Mouse (Mus musculus): ENCODE measurements at regions not wholly inside any gene's neighbourhood (a gene's known extent, or its start where the extent isn't known, plus 50 kb on each side); places are given as distances from the start of the nearest gene placed in this dataset.
"Not testable (repeated sequence)": the region's sequence is repeated elsewhere in the genome, so short reads cannot be mapped to it uniquely, and the experiment has no call there.

DNA sequence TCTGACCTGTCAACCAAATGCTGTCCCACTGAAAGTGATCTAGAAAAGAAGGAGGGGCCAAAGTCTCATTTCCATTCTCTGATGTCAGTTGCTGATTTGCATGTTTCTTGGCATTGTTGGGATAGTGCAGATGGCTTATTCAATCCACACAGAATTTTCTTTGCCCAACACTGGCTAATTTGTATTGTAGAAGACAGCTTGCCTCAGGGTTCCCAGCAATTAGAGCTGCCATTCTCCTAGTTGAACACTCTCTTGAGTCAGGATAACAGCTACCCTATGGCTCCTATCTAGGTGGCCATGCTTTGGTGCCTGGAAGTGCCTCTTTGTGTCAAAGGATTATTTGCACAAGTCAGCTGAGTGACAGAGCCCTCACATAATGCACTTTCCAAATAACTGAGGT is 569.0 kb downstream of the Lrriq3 start:
- DNase-seq = no peak

- DNase-seq = no peak
Observed at GRCm38 (mm10) chr3:155672558-155672957, 579.3 kb downstream of the Lrriq3 start.

DNA sequence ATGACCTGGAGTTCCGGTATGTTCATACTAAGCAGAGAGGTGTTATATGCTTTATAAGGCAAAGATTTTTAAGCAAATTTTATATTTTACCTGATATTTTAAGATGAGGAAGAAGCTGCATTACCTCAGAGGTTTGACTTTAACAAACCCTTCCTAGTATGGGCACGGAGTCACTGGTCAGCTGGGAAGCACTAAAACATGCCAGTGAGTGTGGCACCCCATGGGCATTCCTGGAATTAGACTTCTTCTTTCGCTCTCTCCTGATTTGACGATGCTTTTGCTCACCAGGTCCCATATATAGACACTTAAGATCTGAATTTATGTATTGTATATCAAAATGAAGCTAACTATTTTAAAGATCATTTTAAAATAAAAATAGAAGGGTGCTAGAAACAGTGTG is 587.0 kb downstream of the Lrriq3 start:
- no peak for DNase-seq

GRCm38 (mm10) chr3:155682921-155683813 is 589.9 kb downstream of the Lrriq3 start:
- no peak for DNase-seq

DNA sequence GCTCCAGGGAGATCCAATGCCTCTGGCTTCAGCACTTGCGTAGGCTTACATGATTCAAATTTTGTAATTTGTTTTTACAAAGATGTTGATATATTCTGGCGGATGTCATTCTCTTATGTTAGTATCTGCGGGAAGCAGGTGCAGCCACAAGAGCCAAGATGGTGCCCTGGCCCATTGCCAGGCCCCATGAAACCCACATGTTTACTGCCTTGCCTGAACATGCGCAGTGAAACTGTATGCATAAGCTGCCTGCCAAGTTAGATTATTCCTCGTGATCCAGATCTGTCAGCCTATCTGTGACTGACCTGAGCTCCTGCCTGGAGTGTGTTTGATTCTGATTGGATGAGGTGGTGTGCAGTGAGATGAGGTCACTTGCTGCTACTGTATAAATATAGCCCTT is 595.1 kb downstream of the Lrriq3 start:
- DNase-seq = no peak

DNA sequence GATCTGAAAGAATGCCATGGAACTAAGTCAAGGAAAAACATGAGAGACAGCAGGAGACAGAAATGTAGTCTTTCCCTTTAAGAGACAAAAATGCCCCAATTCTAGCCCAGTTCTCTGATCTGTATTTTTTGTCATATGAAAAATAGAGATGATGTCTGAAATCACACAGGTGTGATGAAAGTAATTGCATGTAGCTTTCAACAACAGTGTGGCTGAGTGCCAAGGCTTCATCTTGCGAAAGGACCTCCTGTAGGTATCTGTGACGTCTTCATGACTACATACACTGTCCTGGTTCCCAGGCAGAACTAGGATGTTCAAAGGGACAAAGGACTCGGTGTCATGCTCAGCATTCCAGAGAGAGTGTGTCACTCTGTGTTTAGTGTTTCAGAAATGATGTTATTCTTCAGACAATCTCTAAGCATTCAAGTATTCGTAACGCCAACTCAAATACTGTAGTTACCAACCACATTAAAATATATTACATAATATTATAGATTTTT is 629.8 kb downstream of the Lrriq3 start:
- DNase-seq = no peak

- DNase-seq = no peak
Observed at GRCm38 (mm10) chr3:155742421-155742820, 649.2 kb downstream of the Lrriq3 start.

GRCm38 (mm10) chr3:155746601-155747000 is 653.4 kb downstream of the Lrriq3 start:
- DNase-seq = not testable (repeated sequence)

GRCm38 (mm10) chr3:155747511-155747910 is 654.3 kb downstream of the Lrriq3 start:
- DNase-seq = no peak

- DNase-seq = no peak
Observed at GRCm38 (mm10) chr3:155757285-155757684, 664.1 kb downstream of the Lrriq3 start.

- no peak for DNase-seq
Observed at GRCm38 (mm10) chr3:155776019-155776418, 682.8 kb downstream of the Lrriq3 start.

- DNase-seq = no peak
Observed at GRCm38 (mm10) chr3:155777025-155777424, 683.8 kb downstream of the Lrriq3 start.

DNA sequence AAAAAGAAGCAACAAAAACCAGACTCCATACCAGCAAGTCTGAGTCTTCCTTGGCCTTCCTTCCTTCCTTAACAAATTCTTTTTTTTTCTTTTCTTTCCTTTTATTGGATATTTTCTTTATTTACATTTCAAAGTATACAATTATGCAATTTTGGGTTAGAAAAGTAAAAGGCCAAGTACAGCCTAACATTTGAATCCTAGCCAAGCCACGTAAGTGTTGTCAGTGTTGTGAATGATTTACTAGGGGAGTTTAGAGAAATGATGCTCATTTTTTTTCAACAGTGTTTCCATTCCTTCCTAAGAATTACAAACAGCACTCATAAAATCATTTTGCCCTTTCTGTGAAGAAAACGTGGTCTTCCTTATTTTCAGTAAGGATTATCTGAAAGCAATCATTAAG is 722.5 kb downstream of the Lrriq3 start:
- DNase-seq = no peak

GRCm38 (mm10) chr3:155824863-155825262 is 731.6 kb downstream of the Lrriq3 start:
- no peak for DNase-seq

DNA sequence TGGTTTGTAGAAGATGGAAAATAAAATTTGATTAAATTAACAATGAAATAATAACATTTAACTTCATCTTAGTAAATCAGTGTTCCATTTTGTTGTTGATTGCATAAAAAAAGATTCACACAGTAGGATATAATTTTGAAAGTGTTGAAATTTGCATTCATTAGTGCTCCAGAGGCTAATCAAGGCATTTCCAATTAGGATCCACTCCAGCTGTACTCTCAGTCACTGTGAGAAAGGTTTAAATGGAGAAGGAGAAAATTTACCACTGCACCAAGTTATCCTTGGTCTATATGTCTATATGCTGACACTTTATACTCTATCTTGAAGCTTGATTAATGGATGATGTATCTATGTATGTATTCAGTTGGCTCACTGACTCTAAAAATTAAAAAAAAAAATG is 695.3 kb upstream of the Negr1 start:
- no peak for DNase-seq

- DNase-seq = no peak
Observed at GRCm38 (mm10) chr3:155875696-155876095, 685.9 kb upstream of the Negr1 start.

- no peak for DNase-seq
Observed at GRCm38 (mm10) chr3:155878401-155878800, 683.2 kb upstream of the Negr1 start.

DNA sequence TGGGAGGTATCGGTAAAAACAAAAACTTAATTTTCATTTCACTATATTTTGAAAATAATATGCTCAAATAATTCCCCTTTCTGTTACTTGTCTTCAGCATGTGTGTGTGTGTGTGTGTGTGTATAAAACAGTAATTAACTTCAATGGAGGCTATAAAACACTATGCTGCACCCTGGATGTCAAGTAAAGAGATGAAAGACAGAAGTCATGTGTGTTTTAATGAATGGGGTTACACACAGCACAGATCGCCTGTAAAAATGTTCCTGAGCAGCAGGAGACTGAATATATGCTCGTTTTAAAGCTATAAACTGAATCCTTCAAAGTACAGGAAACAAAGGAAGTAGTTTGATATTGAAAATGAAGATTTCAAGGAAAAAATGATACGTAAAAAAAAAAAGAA is 680.9 kb upstream of the Negr1 start:
- no peak for DNase-seq

- no peak for DNase-seq
Observed at GRCm38 (mm10) chr3:155915981-155916380, 645.6 kb upstream of the Negr1 start.

DNA sequence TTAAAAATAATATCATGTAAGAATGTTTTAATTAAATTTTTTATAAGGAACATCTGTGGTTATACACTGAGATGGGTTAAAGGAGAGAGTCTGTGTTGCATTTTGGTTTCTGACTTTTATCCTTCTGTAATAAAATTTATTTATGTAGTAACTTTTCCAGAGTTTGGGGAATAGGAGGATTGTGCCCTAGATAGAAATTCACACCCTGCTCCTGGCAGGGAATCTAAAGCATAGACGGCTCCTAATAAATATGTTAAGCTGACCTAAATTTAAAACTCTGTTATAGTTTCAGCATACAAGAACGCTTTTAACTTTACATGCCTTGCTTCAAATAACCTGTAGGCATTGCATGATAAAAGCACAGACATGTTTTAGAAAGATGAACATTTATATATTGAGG is 618.7 kb upstream of the Negr1 start:
- no peak for DNase-seq

- DNase-seq = no peak
Observed at GRCm38 (mm10) chr3:155944042-155944735, 617.4 kb upstream of the Negr1 start.

GRCm38 (mm10) chr3:155945188-155945587 is 616.4 kb upstream of the Negr1 start:
- no peak for DNase-seq

DNA sequence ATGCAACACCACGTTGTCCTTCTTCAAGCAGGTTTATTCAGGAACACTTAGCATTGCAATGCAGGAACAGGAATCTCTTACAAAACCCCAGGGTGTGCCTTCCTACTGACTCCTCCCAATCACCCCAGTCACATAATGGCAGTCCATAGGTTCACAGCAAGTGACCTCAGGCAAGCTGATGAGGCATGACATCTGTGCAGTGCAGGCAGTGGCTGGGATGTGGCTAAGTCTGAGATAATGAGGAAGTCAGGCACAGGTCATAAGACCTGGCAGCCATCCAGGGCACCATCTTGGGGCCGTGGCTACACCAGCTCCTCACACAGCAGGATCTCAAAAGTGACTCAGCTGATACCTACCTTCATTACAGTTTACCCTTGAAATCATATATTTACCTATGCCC is 599.1 kb upstream of the Negr1 start:
- not testable (repeated sequence) for DNase-seq

- no peak for DNase-seq
Observed at GRCm38 (mm10) chr3:155979636-155980035, 582.0 kb upstream of the Negr1 start.
